Comparison of ENCODE assay signal across 11 mouse cellular contexts in genomic region chr11:54181696-54182323, GRCm38 (mm10).
A peak's percentile ranks its signal among the peaks of the same experiment; 100 is the strongest.
DNase-seq lines count a peak whose midpoint lies in the region; ATAC-seq and TF ChIP-seq lines count a peak whose summit lies in the region.
"Had no signal": no experiment of that assay in that cellular context is flagged by ENCODE, and none has a peak within 500 bp of the region (broad histone marks: within the 10 kb centered on the region; RNA-seq: fewer than 3 reads in every experiment).

No protein-coding gene starts in this region.

- no peak overlapping the region for H3K27ac ChIP-seq in forebrain, postnatal 0 days (ENCODE audit: low read depth, low read length)
- H3K27ac ChIP-seq: forebrain, embryonic 12.5 days; neural tube, embryonic 13.5 days had no signal

- TF ChIP-seq CTCF in forebrain, postnatal 0 days (IDR thresholded peaks at IDR 0.05; ENCODE audit: low read depth): no peak

- H3K36me3 ChIP-seq in forebrain, postnatal 0 days (ENCODE audit: insufficient read depth): no peaks in the 10 kb centered on the region
- H3K36me3 ChIP-seq: forebrain, embryonic 12.5 days; neural tube, embryonic 13.5 days had no signal

- H3K9me3 ChIP-seq in forebrain, postnatal 0 days (ENCODE audit: low read length): no peaks in the 10 kb centered on the region
- H3K9me3 ChIP-seq: forebrain, embryonic 12.5 days; neural tube, embryonic 13.5 days had no signal

- H3K4me3 ChIP-seq in forebrain, postnatal 0 days (ENCODE audit: low read depth, low read length): no peak overlapping the region
- H3K4me3 ChIP-seq: forebrain, embryonic 12.5 days; neural tube, embryonic 13.5 days had no signal

- DNase-seq in 3134 (ENCODE audit: extremely low read depth, insufficient read length, low spot score) (peak; percentile 19), 3T3-L1 (ENCODE audit: low read depth, low spot score) (peak; percentile 93)
- DNase-seq in gastrocnemius, postnatal 14 days: peak; percentile 17
- peak; percentile 52 to 61 for DNase-seq in kidney, postnatal 36 days
- no peak for DNase-seq in layer of hippocampus, postnatal 36 days
- no peak for DNase-seq in cerebellum, adult 8-10 months
- no peak for DNase-seq in forebrain, postnatal 0 days
- no peak for DNase-seq in urinary bladder, postnatal 25 days (ENCODE audit: low spot score)
- DNase-seq: cerebellum, postnatal 10 days had no signal

- no peak overlapping the region for H3K9ac ChIP-seq in forebrain, postnatal 0 days
- H3K9ac ChIP-seq: forebrain, embryonic 12.5 days; neural tube, embryonic 13.5 days had no signal

- intact Hi-C loops in gastrocnemius, postnatal 14 days (cut with DNase I; ENCODE audit: low total_unique reads): no loop called here

- no peaks in the 10 kb centered on the region for H3K4me1 ChIP-seq in forebrain, postnatal 0 days (ENCODE audit: insufficient read depth)
- H3K4me1 ChIP-seq: forebrain, embryonic 12.5 days; neural tube, embryonic 13.5 days had no signal

- H3K27me3 ChIP-seq in forebrain, postnatal 0 days (ENCODE audit: insufficient read depth, low read length): no peaks in the 10 kb centered on the region
- H3K27me3 ChIP-seq: forebrain, embryonic 12.5 days; neural tube, embryonic 13.5 days had no signal

- no peak for ATAC-seq in forebrain, postnatal 0 days

- WGBS in forebrain, postnatal 0 days: 81% methylated on average over 9 of the region's 9 CpGs

- H3K4me2 ChIP-seq in forebrain, postnatal 0 days (ENCODE audit: low read depth): no peak overlapping the region
- H3K4me2 ChIP-seq: forebrain, embryonic 12.5 days; neural tube, embryonic 13.5 days had no signal

Comparison
In these comparisons a context has a peak if more than half of its experiments do, and no peak if none do; other contexts are left out.
1. DNase-seq: peak in 3134 (single experiment), 3T3-L1 (single experiment), gastrocnemius, postnatal 14 days (single experiment) and kidney, postnatal 36 days (2 of 2); none in layer of hippocampus, postnatal 36 days (0 of 2), cerebellum, adult 8-10 months (single experiment), forebrain, postnatal 0 days (single experiment) and urinary bladder, postnatal 25 days (single experiment).